Mouse (Mus musculus) kidney, embryonic 16.5 days (tissue): ENCODE measurements around the gene Sccpdh. TPM values are rescaled to one million over a fixed set of nuclear protein-coding genes. Genes with fewer than 3 reads are reported as not detected.
"Not testable (repeated sequence)": the region's sequence is repeated elsewhere in the genome, so short reads cannot be mapped to it uniquely, and the experiment has no call there.

Experiments used
- ATAC-seq: fragments of 200-750 bp; cut with Nextera tagmentation; 2 replicates; pipeline ENCODE4 v1.8.0; 2017; ENCODE audit warnings: moderate TSS enrichment; ENCODE audit not compliant: low FRiP score, low TSS enrichment
- H3K27ac ChIP-seq: fragments of 300-500 bp; sonication (generic); 2 replicates; pipeline ENCODE4 v1.5.1; 2014; ENCODE audit warnings: low read length
- H3K27me3 ChIP-seq: fragments of 300-500 bp; sonication (generic); 2 replicates; pipeline ENCODE4 v1.6.1; 2014; ENCODE audit warnings: low read length, control low read depth, mixed read lengths; ENCODE audit not compliant: insufficient read depth
- H3K36me3 ChIP-seq: fragments of 300-500 bp; sonication (generic); 2 replicates; pipeline ENCODE4 v1.6.1; 2014; ENCODE audit warnings: low read length, control low read depth, mixed read lengths; ENCODE audit not compliant: insufficient read depth
- H3K4me1 ChIP-seq: fragments of 300-500 bp; sonication (generic); 2 replicates; pipeline ENCODE4 v1.6.1; 2014; ENCODE audit warnings: low read length, control low read depth, mixed read lengths; ENCODE audit not compliant: insufficient read depth
- H3K4me2 ChIP-seq: fragments of 300-500 bp; sonication (generic); replicated peaks from 2 replicates; pipeline ENCODE4 v1.6.1; 2014; ENCODE audit warnings: low read depth, low read length
- H3K4me3 ChIP-seq: fragments of 300-500 bp; sonication (generic); 2 replicates; pipeline ENCODE4 v1.5.1; 2014; ENCODE audit warnings: mild to moderate bottlenecking, low read length
- H3K9ac ChIP-seq: fragments of 300-500 bp; sonication (generic); replicated peaks from 2 replicates; pipeline ENCODE4 v1.6.1; 2014; ENCODE audit warnings: low read length
- H3K9me3 ChIP-seq: fragments of 300-500 bp; sonication (generic); 2 replicates; pipeline ENCODE4 v1.6.1; 2016; ENCODE audit warnings: low read length, control low read depth
- WGBS: fragments of 180-500 bp; shearing (Covaris S2); extraction: QIAGEN DNeasy Blood & Tissue Kit; methylation state at CpG from one replicate; pipeline ENCODE4 v1.1.7; 2014; 5-methylcytosine and 5-hydroxymethylcytosine counted together
- polyA plus RNA-seq: library from polyadenylated mRNA; unstranded; fragments of >200 nt; fragmentation: Nextera tagmentation; extraction: Ambion mirVana; gene quantifications from 2 replicates; pipeline ENCODE4 v1.2.1, GENCODE M21; 2015

The Sccpdh gene
- polyA plus RNA-seq, 1 experiment from 2014 or later = 76.2 TPM

- not testable (repeated sequence) for H3K36me3 ChIP-seq, H3K4me2 ChIP-seq, H3K27ac ChIP-seq, H3K9ac ChIP-seq, H3K9me3 ChIP-seq, H3K4me1 ChIP-seq, ATAC-seq, H3K27me3 ChIP-seq, H3K4me3 ChIP-seq
- WGBS = 87% methylated on average over 4 of the region's 4 CpGs
Measured at GRCm38 (mm10) chr1:179715289-179715688, 47.3 kb downstream of the Sccpdh start.

DNA sequence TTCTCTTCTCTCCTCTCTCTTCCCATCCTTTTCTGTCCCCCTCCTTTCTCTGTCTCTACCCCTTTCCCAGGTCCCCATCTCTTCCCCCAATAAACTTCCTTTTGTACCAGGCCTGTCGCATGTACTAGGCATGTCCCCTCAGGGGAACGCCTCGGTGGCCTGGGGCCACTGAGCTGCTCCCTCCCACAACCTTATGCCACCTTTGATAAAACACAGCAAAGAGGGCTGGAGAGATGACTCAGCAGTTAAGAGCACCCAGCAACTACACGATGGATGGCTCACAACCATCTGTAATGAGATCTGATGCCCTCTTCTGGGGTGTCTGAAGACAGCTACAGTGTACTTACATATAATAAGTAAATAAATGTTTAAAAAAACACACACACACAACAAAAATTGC lies 47.8 kb downstream of the Sccpdh start:
- no peak overlapping the region for H3K27ac ChIP-seq
- no peaks in the 10 kb centered on the region for H3K9me3 ChIP-seq
- H3K4me2 ChIP-seq = no peak overlapping the region
- H3K4me3 ChIP-seq = no peak overlapping the region
- no peaks in the 10 kb centered on the region for H3K27me3 ChIP-seq
- H3K4me1 ChIP-seq = no peaks in the 10 kb centered on the region
- H3K36me3 ChIP-seq = no peaks in the 10 kb centered on the region
- ATAC-seq = no peak
- 93% methylated on average over 4 of the region's 4 CpGs for WGBS
- H3K9ac ChIP-seq = no peak overlapping the region

- no peak overlapping the region for H3K4me3 ChIP-seq
- WGBS = 47% methylated on average over 8 of the region's 8 CpGs
- no peak overlapping the region for H3K9ac ChIP-seq
- no peaks in the 10 kb centered on the region for H3K36me3 ChIP-seq
- no peaks in the 10 kb centered on the region for H3K4me1 ChIP-seq
- peak; percentile 49 for ATAC-seq
- no peaks in the 10 kb centered on the region for H3K27me3 ChIP-seq
- no peaks in the 10 kb centered on the region for H3K9me3 ChIP-seq
- no peak overlapping the region for H3K27ac ChIP-seq
- no peak overlapping the region for H3K4me2 ChIP-seq
Measured at GRCm38 (mm10) chr1:179722811-179723469, 54.9 kb downstream of the Sccpdh start.

DNA sequence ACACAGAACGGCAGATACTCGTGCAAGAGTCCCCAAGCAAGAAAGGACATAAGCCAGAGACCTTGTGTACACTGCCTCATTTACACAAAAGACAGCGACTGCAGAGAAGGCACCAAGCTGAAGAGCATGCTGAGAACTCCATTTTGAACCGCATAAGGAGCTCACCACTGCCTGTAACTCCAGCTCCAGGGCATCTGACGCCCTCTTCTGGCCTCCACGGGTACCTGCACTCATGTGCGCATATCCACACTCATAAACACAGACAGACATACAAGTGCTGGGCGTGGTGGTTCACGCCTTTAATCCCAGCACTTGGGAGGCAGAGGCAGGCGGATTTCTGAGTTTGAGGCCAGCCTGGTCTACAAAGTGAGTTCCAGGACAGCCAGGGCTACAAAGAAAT lies 60.7 kb downstream of the Sccpdh start:
- Histone ChIP-seq H3K4me2 (no peak overlapping the region), H3K4me1 (no peaks in the 10 kb centered on the region), H3K4me3 (no peak overlapping the region), H3K27ac (no peak overlapping the region), H3K36me3 (no peaks in the 10 kb centered on the region), H3K27me3 (no peaks in the 10 kb centered on the region), H3K9ac (no peak overlapping the region), H3K9me3 (0 out of 2 replicates have a peak, but pooled peaks cover 2% of the 10 kb centered on the region)
- 87% methylated on average over 10 of the region's 10 CpGs for WGBS
- no peak for ATAC-seq

GRCm38 (mm10) chr1:179731391-179731790 lies 63.4 kb downstream of the Sccpdh start:
- H3K9ac ChIP-seq = no peak overlapping the region
- no peaks in the 10 kb centered on the region for H3K27me3 ChIP-seq
- no peak for ATAC-seq
- H3K4me3 ChIP-seq = no peak overlapping the region
- no peaks in the 10 kb centered on the region for H3K4me1 ChIP-seq
- H3K9me3 ChIP-seq = 0 out of 2 replicates have a peak, but pooled peaks cover 2% of the 10 kb centered on the region
- H3K36me3 ChIP-seq = no peaks in the 10 kb centered on the region
- WGBS = 81% methylated on average over 3 of the region's 3 CpGs
- H3K27ac ChIP-seq = no peak overlapping the region
- no peak overlapping the region for H3K4me2 ChIP-seq

DNA sequence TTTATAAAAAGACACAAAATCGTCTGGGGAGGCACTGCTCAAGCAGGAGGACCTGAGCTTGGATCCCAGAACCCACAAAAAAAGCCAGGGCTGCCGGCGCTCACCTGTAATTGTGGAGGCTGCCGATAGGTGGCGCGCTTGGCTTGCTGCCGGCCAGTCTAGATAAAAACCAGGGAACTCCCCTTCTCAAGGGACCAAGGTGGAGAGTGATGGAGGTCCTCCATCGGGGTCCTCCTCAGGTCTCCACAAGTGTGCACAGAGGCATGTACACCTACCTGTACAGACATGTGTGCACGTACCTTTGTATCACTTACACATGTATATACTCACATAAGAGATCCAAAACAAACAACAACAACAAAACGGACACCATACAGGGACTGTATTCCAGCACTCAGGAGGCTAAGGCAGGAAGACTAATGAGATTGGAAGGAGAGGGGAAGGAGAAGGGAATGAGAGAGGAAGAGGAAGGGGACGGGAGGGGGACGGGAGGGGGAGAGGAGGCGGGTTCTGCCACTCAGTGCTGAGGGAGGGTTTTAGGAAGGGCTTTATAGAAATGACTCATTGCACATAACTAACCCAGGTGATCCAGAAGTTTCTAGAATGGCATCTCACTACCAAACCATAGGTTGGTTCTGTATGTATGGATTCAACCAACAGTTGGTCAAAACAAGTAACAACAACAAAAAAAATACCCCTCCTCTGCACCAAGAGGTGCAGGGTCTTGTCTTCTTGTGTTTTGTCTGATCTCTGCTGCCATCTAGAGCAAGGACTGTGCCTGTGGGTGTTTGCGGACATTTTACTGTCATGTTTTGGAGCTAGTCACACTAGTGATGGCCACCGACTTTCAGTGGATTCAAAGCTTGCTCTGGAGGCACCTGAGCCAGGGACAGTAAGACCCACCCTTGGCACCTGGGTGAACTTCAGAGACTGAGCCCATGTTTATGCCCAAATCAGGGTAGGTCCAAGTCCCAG lies 66.8 kb downstream of the Sccpdh start:
- no peak overlapping the region for H3K9ac ChIP-seq

DNA sequence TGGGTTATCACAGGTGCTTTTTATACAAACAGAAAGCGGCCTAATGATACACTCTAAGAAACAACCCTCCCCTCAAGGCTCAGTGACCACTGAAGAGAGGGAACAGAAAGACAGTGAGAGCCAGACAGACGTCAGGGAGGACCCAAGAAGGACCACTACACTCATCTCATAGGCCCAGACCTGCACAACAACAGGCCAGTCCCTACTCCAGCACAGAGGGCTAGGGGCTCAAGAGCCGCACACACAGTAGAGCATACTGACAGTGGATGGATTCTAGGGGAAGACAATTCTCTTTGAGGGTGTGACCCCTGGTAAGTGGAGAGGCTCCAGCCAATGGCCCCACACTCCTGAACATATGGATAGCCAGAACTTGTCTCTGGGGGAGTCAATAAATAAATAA lies 68.5 kb downstream of the Sccpdh start:
- ATAC-seq = no peak
- no peaks in the 10 kb centered on the region for H3K36me3 ChIP-seq
- WGBS = 84% methylated on average over 3 of the region's 3 CpGs
- no peaks in the 10 kb centered on the region for H3K4me1 ChIP-seq
- H3K4me2 ChIP-seq = no peak overlapping the region
- H3K27ac ChIP-seq = no peak overlapping the region
- no peaks in the 10 kb centered on the region for H3K9me3 ChIP-seq
- H3K27me3 ChIP-seq = no peaks in the 10 kb centered on the region
- no peak overlapping the region for H3K9ac ChIP-seq
- no peak overlapping the region for H3K4me3 ChIP-seq

More for the DNA sequence above, 66.8 kb downstream of the Sccpdh start:
- Histone ChIP-seq H3K4me2 (peak overlapping the region; percentile 27; the same call in 1 of the 2 replicates), H3K27ac (no peak overlapping the region), H3K9me3 (no peaks in the 10 kb centered on the region), H3K27me3 (no peaks in the 10 kb centered on the region), H3K4me1 (no peaks in the 10 kb centered on the region), H3K4me3 (no peak overlapping the region), H3K36me3 (no peaks in the 10 kb centered on the region)
- 0 out of 2 replicates have a peak, but pooled peaks have one; percentile 35 for ATAC-seq
- 44% methylated on average over 15 of the region's 15 CpGs for WGBS

Other genes starting within 250 kb of the Sccpdh start
- 20.2 and 21.4 TPM in 2 replicates for gene Smyd3, start 150.2 kb upstream of the Sccpdh start, polyA plus RNA-seq
- 27.1 and 38.0 TPM in 2 replicates for gene Tfb2m, start 121.9 kb upstream of the Sccpdh start, polyA plus RNA-seq
- gene Cnst, start 121.8 kb upstream of the Sccpdh start, polyA plus RNA-seq = 16.3 and 16.5 TPM in 2 replicates
- gene Kif28, start 77.1 kb downstream of the Sccpdh start, polyA plus RNA-seq = not detected in 2 replicates
- gene Gm10518, start 135.2 kb downstream of the Sccpdh start, polyA plus RNA-seq = not detected in 2 replicates
- 21.2 and 26.0 TPM in 2 replicates for gene Ahctf1, start 135.5 kb downstream of the Sccpdh start, polyA plus RNA-seq